Mouse (Mus musculus) monocyte, adult 2 months (primary cell): ENCODE measurements around the gene Cd69.

Source experiments
- DNase-seq, 2 experiments: peaks; one replicate each; pipeline ENCODE4 v3.0.0; 2022; ENCODE audit warnings: low spot score in 2 of 2, low read depth in 1 of 2

Cd69 gene

GRCm38 (mm10) chr6:129275220-129275619 lies at the start of gene Cd69:
Cd69 (minus strand) TSS chr6:129275436.
- peak in 1 of 2 experiments; percentile 38 for DNase-seq

GRCm38 (mm10) chr6:129319331-129319730 lies 44.1 kb upstream of the Cd69 start:
- DNase-seq, result no peak

- DNase-seq, result no peak
These were observed 43.2 kb upstream of the Cd69 start for GRCm38 (mm10) chr6:129318395-129318794.

GRCm38 (mm10) chr6:129316463-129316862 lies 41.2 kb upstream of the Cd69 start:
- DNase-seq, result no peak

GRCm38 (mm10) chr6:129315698-129316097 lies 40.5 kb upstream of the Cd69 start:
- DNase-seq, result no peak

GRCm38 (mm10) chr6:129314655-129315168 lies 39.5 kb upstream of the Cd69 start:
- no peak for DNase-seq

- no peak for DNase-seq
These were observed 37.3 kb upstream of the Cd69 start for GRCm38 (mm10) chr6:129312499-129312898.

GRCm38 (mm10) chr6:129304180-129304579 lies 28.9 kb upstream of the Cd69 start:
- no peak for DNase-seq

GRCm38 (mm10) chr6:129288708-129289107 lies 13.5 kb upstream of the Cd69 start:
- no peak for DNase-seq

- peak in 1 of 2 experiments; percentile 17 for DNase-seq
These were observed 9.3 kb upstream of the Cd69 start for GRCm38 (mm10) chr6:129284384-129285104.

- DNase-seq, result no peak
These were observed 8.0 kb upstream of the Cd69 start for GRCm38 (mm10) chr6:129283271-129283670.

- DNase-seq, result no peak
These were observed 1.2 kb upstream of the Cd69 start for GRCm38 (mm10) chr6:129276483-129276882.

- DNase-seq, result no peak
These were observed 478 bp upstream of the Cd69 start for GRCm38 (mm10) chr6:129275624-129276203.

GRCm38 (mm10) chr6:129274476-129274875 lies 760 bp downstream of the Cd69 start:
- DNase-seq, result no peak

GRCm38 (mm10) chr6:129273662-129274061 lies 1.6 kb downstream of the Cd69 start:
- DNase-seq, result no peak

- DNase-seq, result no peak
These were observed 8.7 kb downstream of the Cd69 start for GRCm38 (mm10) chr6:129266438-129267022.

GRCm38 (mm10) chr6:129265821-129266220 lies 9.4 kb downstream of the Cd69 start:
- DNase-seq, result no peak

GRCm38 (mm10) chr6:129260940-129261339 lies 14.3 kb downstream of the Cd69 start:
- DNase-seq, result no peak

- no peak for DNase-seq
These were observed 15.2 kb downstream of the Cd69 start for GRCm38 (mm10) chr6:129260034-129260433.

GRCm38 (mm10) chr6:129256018-129256417 lies 19.2 kb downstream of the Cd69 start:
- DNase-seq, result no peak

- no peak for DNase-seq
These were observed 20.2 kb downstream of the Cd69 start for GRCm38 (mm10) chr6:129254949-129255602.

- DNase-seq, result no peak
These were observed 20.9 kb downstream of the Cd69 start for GRCm38 (mm10) chr6:129254314-129254713.
